Mouse (Mus musculus): Measurements from ENCODE around the gene Gm12886. TPM values are rescaled to one million over a fixed set of nuclear protein-coding genes. Genes with fewer than 3 reads are reported as not detected.

The Gm12886 gene
- total RNA-seq (2021): not detected

GRCm38 (mm10) chr4:121422999-121423398 lies at the start of gene Gm12886:
Gene Gm12886, minus strand, starts transcription at chr4:121423099.
- DNase-seq (ENCODE audit: extremely low spot score in 1 of 2, low spot score in 1 of 2): no peak

Other genes starting within 250 kb of the Gm12886 start
- gene Rlf, start 208.0 kb downstream of the Gm12886 start, total RNA-seq (2021): 10 to 100 TPM; 28.4 to 31.8 TPM
- not detected for gene Gm12888, start 98.2 kb downstream of the Gm12886 start, total RNA-seq (2021)
- not detected for gene Gm12887, start 199.0 kb upstream of the Gm12886 start, total RNA-seq (2021)